Comparison of ENCODE assay signal across 27 mouse cellular contexts in genomic region chr3:35516517-35516916, GRCm38 (mm10).
"Had no signal": no experiment of that assay in that cellular context is flagged by ENCODE, and none has a peak within 500 bp of the region (broad histone marks: within the 10 kb centered on the region; RNA-seq: fewer than 3 reads in every experiment).

No protein-coding gene starts in this region.

- H3K27ac ChIP-seq: embryonic facial prominence, embryonic 12.5 days; embryonic facial prominence, embryonic 15.5 days; forebrain, embryonic 10.5 days; forebrain, embryonic 12.5 days; forebrain, embryonic 13.5 days; forebrain, embryonic 15.5 days; gastrocnemius, adult 2 months; heart, adult 2 months; heart, embryonic 10.5 days had no signal

- H3K36me3 ChIP-seq: embryonic facial prominence, embryonic 12.5 days; embryonic facial prominence, embryonic 15.5 days; forebrain, embryonic 10.5 days; forebrain, embryonic 12.5 days; forebrain, embryonic 15.5 days; heart, embryonic 10.5 days had no signal

- H3K9ac ChIP-seq: embryonic facial prominence, embryonic 12.5 days; embryonic facial prominence, embryonic 15.5 days; forebrain, embryonic 12.5 days; forebrain, embryonic 13.5 days; forebrain, embryonic 15.5 days; forebrain, postnatal 0 days had no signal

- ATAC-seq: forebrain, embryonic 13.5 days; forebrain, embryonic 14.5 days; forebrain, embryonic 15.5 days; forebrain, embryonic 16.5 days; forebrain, postnatal 0 days had no signal

- H3K4me1 ChIP-seq: embryonic facial prominence, embryonic 12.5 days; embryonic facial prominence, embryonic 15.5 days; forebrain, embryonic 12.5 days; forebrain, embryonic 13.5 days; heart, embryonic 10.5 days had no signal

- H3K9me3 ChIP-seq: embryonic facial prominence, embryonic 12.5 days; embryonic facial prominence, embryonic 15.5 days; forebrain, embryonic 10.5 days; forebrain, embryonic 12.5 days; forebrain, embryonic 13.5 days; forebrain, embryonic 15.5 days; heart, embryonic 10.5 days had no signal

- H3K4me3 ChIP-seq: embryonic facial prominence, embryonic 12.5 days; embryonic facial prominence, embryonic 15.5 days; erythroblast, embryonic 14.5 days; forebrain, embryonic 10.5 days; forebrain, embryonic 12.5 days; forebrain, embryonic 13.5 days; forebrain, embryonic 15.5 days; gastrocnemius, adult 2 months; heart, adult 2 months; heart, embryonic 10.5 days had no signal

- DNase-seq: cerebellum, adult 8-10 months; cerebellum, adult 9-10 months; cerebellum, adult 9-11 months; cerebellum, postnatal 10 days; cerebellum, postnatal 14 days; cerebellum, postnatal 25 days; cerebellum, postnatal 36 days; embryo, embryonic 11 days; forebrain, postnatal 0 days; gastrocnemius, adult 2 months; gastrocnemius, postnatal 10 days; gastrocnemius, postnatal 14 days; gastrocnemius, postnatal 25 days; gastrocnemius, postnatal 36 days; heart, adult 11 months; heart, adult 18-20 months; heart, adult 2 months had no signal

- H3K27me3 ChIP-seq: embryonic facial prominence, embryonic 12.5 days; embryonic facial prominence, embryonic 15.5 days; forebrain, embryonic 12.5 days; forebrain, embryonic 13.5 days; forebrain, embryonic 15.5 days had no signal

- H3K4me2 ChIP-seq: embryonic facial prominence, embryonic 12.5 days; embryonic facial prominence, embryonic 15.5 days; forebrain, embryonic 12.5 days; forebrain, embryonic 13.5 days; forebrain, embryonic 15.5 days had no signal
